Mouse (Mus musculus) forebrain, postnatal 0 days (tissue): ENCODE results near the gene Isoc2a. TPM values are rescaled to one million over a fixed set of nuclear protein-coding genes. Genes with fewer than 3 reads are reported as not detected.
"Not testable (repeated sequence)": the region's sequence is repeated elsewhere in the genome, so short reads cannot be mapped to it uniquely, and the experiment has no call there.

ENCODE experiments used
- ATAC-seq: fragments of 200-750 bp; cut with Nextera tagmentation; 2 replicates; pipeline ENCODE4 v1.8.0; 2017; ENCODE audit warnings: mild to moderate bottlenecking, moderate library complexity
- DNase-seq: peaks from one replicate; pipeline ENCODE4 v3.0.0-alpha.2; 2015
- H3K27ac ChIP-seq: fragments of 300-500 bp; sonication (generic); 2 replicates; pipeline ENCODE4 v1.5.1; 2014; ENCODE audit warnings: low read depth, mild to moderate bottlenecking, antibody characterized with exemption, low read length, moderate library complexity, mixed read lengths
- H3K27me3 ChIP-seq: fragments of 300-500 bp; sonication (generic); 2 replicates; pipeline ENCODE4 v1.6.1; 2014; ENCODE audit warnings: mild to moderate bottlenecking, low read length, mixed read lengths; ENCODE audit not compliant: insufficient read depth
- H3K36me3 ChIP-seq: fragments of 300-500 bp; sonication (generic); 2 replicates; pipeline ENCODE4 v1.6.1; 2014; ENCODE audit warnings: mild to moderate bottlenecking, moderate library complexity; ENCODE audit not compliant: insufficient read depth
- H3K4me1 ChIP-seq: fragments of 300-500 bp; sonication (generic); 2 replicates; pipeline ENCODE4 v1.6.1; 2014; ENCODE audit warnings: antibody characterized with exemption; ENCODE audit not compliant: insufficient read depth
- H3K4me2 ChIP-seq: fragments of 300-500 bp; sonication (generic); 2 replicates; pipeline ENCODE4 v1.6.1; 2014; ENCODE audit warnings: low read depth, mild to moderate bottlenecking, moderate library complexity
- H3K4me3 ChIP-seq: fragments of 300-500 bp; sonication (generic); 2 replicates; pipeline ENCODE4 v1.5.1; 2014; ENCODE audit warnings: low read depth, low read length, mixed read lengths
- H3K9ac ChIP-seq: fragments of 300-500 bp; sonication (generic); 2 replicates; pipeline ENCODE4 v1.6.1; 2014; ENCODE audit warnings: mild to moderate bottlenecking
- H3K9me3 ChIP-seq: fragments of 300-500 bp; sonication (generic); 2 replicates; pipeline ENCODE4 v1.6.1; 2016; ENCODE audit warnings: low read length
- CTCF ChIP-seq: sonication (generic); IDR thresholded peaks from 2 replicates; pipeline ENCODE4 v1.5.1; 2016; ENCODE audit warnings: antibody characterized with exemption, control low read depth, low read depth
- WGBS: fragments of 180-500 bp; shearing (Covaris S2); extraction: QIAGEN DNeasy Blood & Tissue Kit; methylation state at CpG from one replicate; pipeline ENCODE4 v1.1.7; 2014; 5-methylcytosine and 5-hydroxymethylcytosine counted together
- polyA plus RNA-seq: library from polyadenylated mRNA; unstranded; fragments of >200 nt; fragmentation: Nextera tagmentation; extraction: Ambion mirVana; gene quantifications from 2 replicates; pipeline ENCODE4 v1.2.1, GENCODE M21; 2015
- total RNA-seq: library from RNA; depleted of rRNA; stranded (reverse); fragments of >200 nt; gene quantifications from 2 replicates; pipeline ENCODE4 v1.2.3, GENCODE M21; 2014

The Isoc2a gene
- total and polyA plus RNA-seq, 2 experiments from 2014 or later, result 0.39 to 4.9 TPM

GRCm38 (mm10) chr7:4877226-4877625 is 273 bp downstream of the Isoc2a start:
- H3K36me3 ChIP-seq, result no peaks in the 10 kb centered on the region
- H3K9ac ChIP-seq, result peak overlapping the region; percentile 49
- no peaks in the 10 kb centered on the region for H3K27me3 ChIP-seq
- no peak for DNase-seq
- no peak; the same call in 1 of the 2 replicates for ATAC-seq
- H3K27ac ChIP-seq, result no peak overlapping the region
- peak overlapping the region; percentile 83 for H3K4me2 ChIP-seq
- no peak for TF ChIP-seq CTCF
- WGBS, result 8% methylated on average over 11 of the region's 11 CpGs
- H3K9me3 ChIP-seq, result no peaks in the 10 kb centered on the region
- H3K4me3 ChIP-seq, result peak overlapping the region; percentile 51
- 0 out of 2 replicates have a peak, but pooled peaks cover 3% of the 10 kb centered on the region for H3K4me1 ChIP-seq

- TF ChIP-seq CTCF, result no peak
These were observed 1.2 kb downstream of the Isoc2a start for GRCm38 (mm10) chr7:4878186-4878585.

GRCm38 (mm10) chr7:4879036-4879435 is 2.1 kb downstream of the Isoc2a start:
- H3K4me3 ChIP-seq, ATAC-seq, DNase-seq, H3K4me1 ChIP-seq, H3K9ac ChIP-seq, H3K27me3 ChIP-seq, H3K4me2 ChIP-seq, H3K27ac ChIP-seq, H3K36me3 ChIP-seq, H3K9me3 ChIP-seq: not testable (repeated sequence)
- WGBS, result 89% methylated on average over 1 of the region's 1 CpGs

More at GRCm38 (mm10) chr7:4878186-4878585, 1.2 kb downstream of the Isoc2a start:
- no peaks in the 10 kb centered on the region for H3K36me3 ChIP-seq
- no peak overlapping the region for H3K9ac ChIP-seq
- ATAC-seq (no peak), DNase-seq (no peak)
- H3K4me2 ChIP-seq, result no peak overlapping the region
- no peak overlapping the region for H3K4me3 ChIP-seq
- no peaks in the 10 kb centered on the region for H3K9me3 ChIP-seq
- no peak overlapping the region for H3K27ac ChIP-seq
- H3K4me1 ChIP-seq, result 0 out of 2 replicates have a peak, but pooled peaks cover 3% of the 10 kb centered on the region
- H3K27me3 ChIP-seq, result no peaks in the 10 kb centered on the region

- DNase-seq (no peak), ATAC-seq (no peak)
- Histone ChIP-seq H3K9me3 (no peaks in the 10 kb centered on the region), H3K36me3 (no peaks in the 10 kb centered on the region), H3K4me2 (no peak overlapping the region), H3K4me1 (no peaks in the 10 kb centered on the region), H3K27me3 (no peaks in the 10 kb centered on the region), H3K9ac (no peak overlapping the region), H3K27ac (no peak overlapping the region), H3K4me3 (no peak overlapping the region)
- no peak for TF ChIP-seq CTCF
- 59% methylated on average over 4 of the region's 4 CpGs for WGBS
These were observed 9.7 kb downstream of the Isoc2a start for GRCm38 (mm10) chr7:4886680-4887079.

GRCm38 (mm10) chr7:4895186-4895585 is 18.2 kb downstream of the Isoc2a start:
- Histone ChIP-seq H3K9ac (no peak overlapping the region), H3K4me2 (no peak overlapping the region), H3K9me3 (no peaks in the 10 kb centered on the region), H3K27ac (no peak overlapping the region), H3K36me3 (no peaks in the 10 kb centered on the region), H3K4me1 (peaks cover 8% of the 10 kb centered on the region; the same call in 1 of the 2 replicates), H3K4me3 (no peak overlapping the region), H3K27me3 (no peaks in the 10 kb centered on the region)
- 74% methylated on average over 8 of the region's 11 CpGs for WGBS
- no peak for TF ChIP-seq CTCF
- DNase-seq (no peak), ATAC-seq (no peak)

- Histone ChIP-seq H3K9me3 (no peaks in the 10 kb centered on the region), H3K4me1 (peaks cover 11% of the 10 kb centered on the region; the same call in 1 of the 2 replicates), H3K9ac (peak overlapping the region; percentile 50), H3K4me2 (peak overlapping the region; percentile 52), H3K27ac (0 out of 2 replicates have a peak overlapping the region, but pooled peaks have one; percentile 48), H3K27me3 (no peaks in the 10 kb centered on the region), H3K36me3 (no peaks in the 10 kb centered on the region), H3K4me3 (peak overlapping the region; percentile 31)
- ATAC-seq (peak; percentile 59), DNase-seq (peak; percentile 25)
- no peak for TF ChIP-seq CTCF
- WGBS, result 21% methylated on average over 16 of the region's 18 CpGs
These were observed 22.1 kb downstream of the Isoc2a start for GRCm38 (mm10) chr7:4898851-4899648.
